Mouse (Mus musculus) spleen, adult 2 months (tissue): ENCODE measurements around the gene Exosc9.

Source experiments
- CTCF ChIP-seq: fragments of 200-500 bp; IDR thresholded peaks from 2 replicates; pipeline ENCODE4 v1.5.1; 2011; ENCODE audit warnings: mild to moderate bottlenecking, inconsistent platforms; ENCODE audit not compliant: insufficient read depth, insufficient read length, insufficient replicate concordance; ENCODE audit errors: extremely low read depth
- POLR2A ChIP-seq: fragments of 200-500 bp; IDR thresholded peaks from 2 replicates; pipeline ENCODE4 v1.6.1; 2011; ENCODE audit warnings: low read depth, low read length, inconsistent platforms

DNA sequence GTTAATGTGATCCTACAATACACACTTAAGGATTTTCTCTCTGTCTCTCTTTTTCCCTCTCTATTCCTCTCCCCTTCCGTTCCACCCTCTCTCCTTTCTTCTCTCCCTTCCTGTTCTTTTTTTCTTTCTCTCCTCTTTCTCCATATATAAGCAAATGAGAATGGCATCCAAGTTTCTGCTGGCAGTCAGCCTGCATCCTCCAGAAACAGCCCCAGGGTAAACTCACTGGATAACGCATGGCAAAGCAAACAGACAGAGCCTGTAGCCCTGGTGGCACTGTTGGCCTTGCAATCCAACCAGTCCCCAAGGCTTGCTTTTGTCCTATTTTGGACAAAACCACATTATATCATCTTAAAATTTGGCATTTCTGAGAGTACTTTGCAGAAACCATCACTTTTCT, 21.2 kb upstream of the Exosc9 start:
- TF ChIP-seq POLR2A (no peak), CTCF (no peak)
